Mouse (Mus musculus): ENCODE measurements around the gene Plbd2. TPM values are rescaled to one million over a fixed set of nuclear protein-coding genes. Genes with fewer than 3 reads are reported as not detected.
"Not testable (repeated sequence)": the region's sequence is repeated elsewhere in the genome, so short reads cannot be mapped to it uniquely, and the experiment has no call there.

The Plbd2 gene
- polyA plus RNA-seq, 1 experiment from 2014 or later, result 33.9 TPM

- no peak for DNase-seq (ENCODE audit: low spot score)
Measured at GRCm38 (mm10) chr5:120511643-120512220, 8.3 kb upstream of the Plbd2 start.

- peak; percentile 93 for DNase-seq (ENCODE audit: low spot score)
Measured at GRCm38 (mm10) chr5:120510982-120511642, 7.7 kb upstream of the Plbd2 start, which contains the start of gene Slc8b1. TSS of gene Slc8b1 (plus strand) at chr5:120511168.

- no peak for DNase-seq (ENCODE audit: low spot score)
Measured at GRCm38 (mm10) chr5:120507311-120507710, 3.9 kb upstream of the Plbd2 start.

- no peak for DNase-seq (ENCODE audit: low spot score)
Measured at GRCm38 (mm10) chr5:120506490-120506889, 3.1 kb upstream of the Plbd2 start.

GRCm38 (mm10) chr5:120505781-120506180 lies 2.4 kb upstream of the Plbd2 start:
- no peak for DNase-seq (ENCODE audit: low spot score)

- DNase-seq (ENCODE audit: low spot score), result peak; percentile 55
Measured at GRCm38 (mm10) chr5:120505368-120505767, 1.9 kb upstream of the Plbd2 start.

- DNase-seq (ENCODE audit: low spot score), result no peak
Measured at GRCm38 (mm10) chr5:120502675-120503143, 716 bp downstream of the Plbd2 start.

GRCm38 (mm10) chr5:120502147-120502621 lies 1.2 kb downstream of the Plbd2 start:
- no peak for DNase-seq (ENCODE audit: low spot score)

- DNase-seq (ENCODE audit: low spot score), result not testable (repeated sequence)
Measured at GRCm38 (mm10) chr5:120500609-120501008, 2.8 kb downstream of the Plbd2 start.

- no peak for DNase-seq (ENCODE audit: low spot score)
Measured at GRCm38 (mm10) chr5:120499202-120499601, 4.2 kb downstream of the Plbd2 start.

GRCm38 (mm10) chr5:120497071-120497470 lies 6.4 kb downstream of the Plbd2 start:
- DNase-seq (ENCODE audit: low spot score), result no peak

- DNase-seq (ENCODE audit: low spot score), result no peak
Measured at GRCm38 (mm10) chr5:120495703-120496226, 7.7 kb downstream of the Plbd2 start.

GRCm38 (mm10) chr5:120495064-120495702 lies 8.2 kb downstream of the Plbd2 start:
- no peak for DNase-seq (ENCODE audit: low spot score)

- DNase-seq (ENCODE audit: low spot score), result no peak
Measured at GRCm38 (mm10) chr5:120493873-120494395, 9.5 kb downstream of the Plbd2 start.

- no peak for DNase-seq (ENCODE audit: low spot score)
Measured at GRCm38 (mm10) chr5:120493440-120493839, 10.0 kb downstream of the Plbd2 start.

GRCm38 (mm10) chr5:120492437-120492836 lies 11.0 kb downstream of the Plbd2 start:
- DNase-seq (ENCODE audit: low spot score), result no peak

- DNase-seq (ENCODE audit: low spot score), result no peak
Measured at GRCm38 (mm10) chr5:120490679-120491192, 12.7 kb downstream of the Plbd2 start.

GRCm38 (mm10) chr5:120487844-120488243 lies 15.6 kb downstream of the Plbd2 start:
- DNase-seq (ENCODE audit: low spot score), result no peak

GRCm38 (mm10) chr5:120483399-120483798 lies 20.0 kb downstream of the Plbd2 start:
- no peak for DNase-seq (ENCODE audit: low spot score)

GRCm38 (mm10) chr5:120481205-120481604 lies 22.2 kb downstream of the Plbd2 start:
- no peak for DNase-seq (ENCODE audit: low spot score)

GRCm38 (mm10) chr5:120479538-120479937 lies 23.9 kb downstream of the Plbd2 start:
- DNase-seq (ENCODE audit: low spot score), result no peak

- DNase-seq (ENCODE audit: low spot score), result no peak
Measured at GRCm38 (mm10) chr5:120477993-120478392, 25.4 kb downstream of the Plbd2 start.
